8 mouse cellular contexts compared by ENCODE assay signal in genomic region chr2:144197139-144197538, GRCm38 (mm10).
A peak's percentile ranks its signal among the peaks of the same experiment; 100 is the strongest.
DNase-seq lines count a peak whose midpoint lies in the region; ATAC-seq and TF ChIP-seq lines count a peak whose summit lies in the region.

No protein-coding gene starts in this region.

- TF ChIP-seq POLR2A in bone marrow, adult 2 months (IDR thresholded peaks at IDR 0.05; ENCODE audit: borderline replicate concordance, control insufficient read depth, low read depth, low read length), result no peak

- peak; percentile 31; the same call in 1 of the 2 replicates for ATAC-seq in megakaryocyte, adult 5-6 weeks (ENCODE audit: poor library complexity, severe bottlenecking)

- H3K4me3 ChIP-seq in bone marrow, adult 2 months (replicated peaks; ENCODE audit: control insufficient read depth, low read depth, low read length), result no peak overlapping the region

- H3K4me1 ChIP-seq in bone marrow, adult 2 months (ENCODE audit: control insufficient read depth, insufficient read depth, low read length), result no peaks in the 10 kb centered on the region

- WGBS in bone marrow, adult 2 months, result 49% methylated on average over 2 of the region's 2 CpGs

- peak; percentile 21 for DNase-seq in adrenal gland, adult 2 months
- DNase-seq in adrenal gland, postnatal 4 days (ENCODE audit: low spot score in 2 of 2), result no peak
- DNase-seq in layer of hippocampus, postnatal 10 days (ENCODE audit: low spot score in 2 of 2), result peak; percentile 34 to 36
- no peak for DNase-seq in layer of hippocampus, postnatal 25 days (ENCODE audit: extremely low spot score in 1 of 2, low spot score in 1 of 2)
- DNase-seq in cerebellum, adult 8-10 months, result no peak
- DNase-seq in c-Kit-positive CD71-positive TER-119-positive erythroid progenitor cells, embryonic 14.5 days (ENCODE audit: low spot score), result no peak

- TF ChIP-seq CTCF in bone marrow, adult 2 months (IDR thresholded peaks at IDR 0.05; ENCODE audit: control insufficient read depth, insufficient read depth, low read length), result peak; percentile 48; the same call in 1 of the 2 replicates

- H3K27ac ChIP-seq in bone marrow, adult 2 months (ENCODE audit: control insufficient read depth, insufficient read depth, low read depth, low read length, poor library complexity), result no peak overlapping the region

Comparison
In these comparisons a context has a peak if more than half of its experiments do, and no peak if none do; other contexts are left out.
1. DNase-seq: peak in adrenal gland, adult 2 months (single experiment) and layer of hippocampus, postnatal 10 days (2 of 2); none in adrenal gland, postnatal 4 days (0 of 2), layer of hippocampus, postnatal 25 days (0 of 2), cerebellum, adult 8-10 months (single experiment) and c-Kit-positive CD71-positive TER-119-positive erythroid progenitor cells, embryonic 14.5 days (single experiment).